Mouse (Mus musculus): ENCODE results near the gene Pnma1.

The Pnma1 gene

GRCm38 (mm10) chr12:84154786-84155522, 6.7 kb upstream of the Pnma1 start:
- no peak for DNase-seq (ENCODE audit: low spot score in 2 of 2)

- DNase-seq (ENCODE audit: low spot score in 2 of 2): no peak
Measured at GRCm38 (mm10) chr12:84153414-84153813, 5.1 kb upstream of the Pnma1 start.

DNA sequence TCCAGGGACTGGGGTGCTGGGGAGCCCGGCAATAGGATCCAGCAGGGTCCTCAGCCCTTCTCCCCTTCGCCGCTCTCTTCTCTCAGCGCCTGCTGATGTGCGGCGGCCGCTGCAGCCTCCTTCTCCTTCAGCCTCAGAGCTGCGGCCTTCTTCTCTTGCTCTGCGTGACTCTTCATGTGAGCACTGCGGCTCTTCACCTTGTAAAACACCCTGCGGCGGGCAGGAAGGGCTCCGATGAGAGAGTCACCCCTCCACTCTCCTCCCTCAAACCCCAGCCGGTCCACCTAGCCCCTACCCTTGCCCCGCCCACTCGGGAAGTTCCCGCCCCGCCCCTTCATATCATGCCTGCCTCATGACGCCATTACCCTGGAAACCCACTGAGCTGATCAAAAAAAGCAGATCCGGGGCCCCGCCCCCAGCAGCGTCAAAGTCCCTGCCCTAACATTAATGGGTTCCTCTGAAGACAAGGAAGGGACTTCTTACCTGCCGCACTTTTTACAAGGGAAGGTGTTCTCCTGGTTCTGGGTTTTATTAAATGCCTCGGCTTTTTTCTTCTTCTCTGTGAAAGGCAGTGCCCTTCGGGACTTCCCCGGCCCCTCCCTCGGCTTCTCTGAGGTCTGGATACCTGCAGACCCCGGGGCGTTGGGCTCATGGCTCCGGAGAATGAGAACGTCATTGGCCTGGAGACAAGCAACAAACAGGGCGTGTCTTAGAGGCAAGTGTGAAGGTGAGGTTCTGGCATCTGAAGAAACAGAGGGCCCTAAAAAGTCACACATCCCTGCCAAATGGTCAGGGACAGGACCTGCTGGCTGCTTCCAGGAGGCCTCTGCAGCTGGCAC, 4.3 kb upstream of the Pnma1 start:
- DNase-seq (ENCODE audit: low spot score in 2 of 2): no peak

GRCm38 (mm10) chr12:84151911-84152310, 3.6 kb upstream of the Pnma1 start:
- DNase-seq (ENCODE audit: low spot score in 2 of 2): no peak

DNA sequence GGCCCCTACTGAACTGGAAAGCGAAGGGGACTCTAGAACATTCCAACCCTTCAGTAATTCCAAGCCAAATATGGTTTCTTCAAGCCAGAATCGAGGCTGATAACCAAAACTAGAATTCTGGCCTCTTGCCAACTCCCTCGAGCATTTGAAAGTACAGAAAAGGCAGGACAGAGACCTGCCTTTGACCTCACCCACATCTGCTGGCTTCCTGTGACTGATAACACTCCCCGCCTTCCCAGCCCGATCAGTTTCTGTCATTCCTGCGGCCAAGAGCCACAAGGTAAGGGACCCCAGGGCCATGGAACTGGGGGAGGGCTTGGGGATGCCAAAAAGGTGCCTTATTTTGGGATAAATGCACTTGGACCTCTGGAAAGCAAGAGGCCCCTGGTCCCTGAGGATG, 2.7 kb upstream of the Pnma1 start:
- DNase-seq (ENCODE audit: low spot score in 2 of 2): no peak

DNA sequence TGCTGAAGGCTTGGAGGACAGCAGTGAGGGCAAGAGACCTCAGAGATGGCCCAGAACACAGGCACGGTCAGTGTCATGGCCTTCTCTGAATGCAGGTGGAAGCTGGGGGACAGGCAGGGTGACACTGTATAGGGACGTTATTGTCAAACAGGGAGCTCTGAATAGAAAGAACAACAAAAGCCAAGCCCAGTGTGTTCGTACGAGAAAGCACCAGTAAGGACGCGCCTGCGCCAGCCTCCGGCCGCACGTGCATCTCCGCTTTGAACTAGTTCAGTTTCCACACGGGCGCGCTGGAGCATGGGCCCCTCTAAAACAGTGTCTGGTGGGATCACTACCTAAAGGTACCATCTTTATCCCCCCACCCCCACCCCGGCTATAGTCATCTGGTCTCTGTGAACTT, 1.7 kb upstream of the Pnma1 start:
- DNase-seq (ENCODE audit: low spot score in 2 of 2): no peak

GRCm38 (mm10) chr12:84148622-84149012, 328 bp upstream of the Pnma1 start:
- no peak for DNase-seq (ENCODE audit: low spot score in 2 of 2)

- no peak for DNase-seq (ENCODE audit: low spot score in 2 of 2)
Measured at GRCm38 (mm10) chr12:84142281-84143050, 5.8 kb downstream of the Pnma1 start.

DNA sequence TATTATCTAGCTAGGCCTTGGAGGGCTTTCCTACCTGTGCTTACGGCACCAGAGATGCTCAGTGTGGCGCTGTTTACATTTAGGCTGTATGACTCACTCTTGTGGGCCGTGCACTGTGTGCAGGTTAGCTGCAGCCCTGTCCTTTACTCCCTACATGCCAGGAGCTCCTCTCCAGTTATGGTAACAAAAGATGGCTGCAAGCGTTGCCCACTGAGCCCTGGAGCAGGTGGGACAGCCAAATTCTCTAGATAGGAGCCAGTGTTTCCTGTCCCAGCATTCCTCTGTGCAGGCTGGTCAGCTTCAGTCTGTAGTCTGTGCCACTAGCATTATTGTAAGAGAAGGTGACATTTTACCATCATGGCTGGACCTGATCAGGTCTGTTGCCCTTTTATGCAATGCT, 7.0 kb downstream of the Pnma1 start:
- DNase-seq (ENCODE audit: low spot score in 2 of 2): no peak

- DNase-seq (ENCODE audit: low spot score in 2 of 2): no peak
Measured at GRCm38 (mm10) chr12:84140135-84140534, 8.2 kb downstream of the Pnma1 start.

DNA sequence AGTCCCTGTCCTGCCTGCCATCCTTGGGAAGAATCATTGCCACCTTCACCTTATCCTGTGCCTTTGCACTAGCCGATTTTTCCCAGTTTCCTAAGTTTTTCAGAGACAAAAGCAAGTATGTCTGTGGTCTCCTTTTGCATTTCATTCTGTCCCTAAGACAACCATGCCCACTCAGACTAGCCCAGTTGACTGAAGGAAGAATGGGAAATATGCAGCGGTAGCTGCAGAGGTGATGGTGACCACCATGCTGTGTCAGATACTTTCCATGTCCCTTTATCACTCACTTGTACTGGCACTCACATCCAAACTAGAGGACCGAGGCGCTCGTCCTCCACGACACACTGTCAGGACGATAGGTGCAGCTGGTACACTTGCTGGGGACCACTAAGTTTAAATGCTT, 11.2 kb downstream of the Pnma1 start:
- DNase-seq (ENCODE audit: low spot score in 2 of 2): no peak

DNA sequence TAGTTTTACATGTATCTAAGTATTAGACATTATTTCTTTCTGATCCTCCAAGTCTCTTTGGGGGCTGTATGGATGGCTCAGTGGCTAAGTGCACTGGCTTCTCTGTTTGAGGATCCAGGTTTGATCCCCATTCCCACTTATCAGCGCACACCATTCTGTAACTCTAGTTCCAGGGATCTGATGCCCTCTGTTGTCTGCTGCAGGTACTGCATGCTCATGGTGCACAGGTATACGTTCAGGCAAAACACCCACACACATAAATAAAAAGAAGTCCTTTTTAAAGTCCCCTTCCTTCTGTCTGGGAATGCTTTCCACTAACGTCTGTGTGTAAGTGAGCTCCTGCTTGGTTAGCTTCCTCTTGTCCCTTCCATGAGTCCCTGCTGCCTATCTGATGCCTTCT, 16.0 kb downstream of the Pnma1 start:
- DNase-seq (ENCODE audit: low spot score in 2 of 2): no peak

DNA sequence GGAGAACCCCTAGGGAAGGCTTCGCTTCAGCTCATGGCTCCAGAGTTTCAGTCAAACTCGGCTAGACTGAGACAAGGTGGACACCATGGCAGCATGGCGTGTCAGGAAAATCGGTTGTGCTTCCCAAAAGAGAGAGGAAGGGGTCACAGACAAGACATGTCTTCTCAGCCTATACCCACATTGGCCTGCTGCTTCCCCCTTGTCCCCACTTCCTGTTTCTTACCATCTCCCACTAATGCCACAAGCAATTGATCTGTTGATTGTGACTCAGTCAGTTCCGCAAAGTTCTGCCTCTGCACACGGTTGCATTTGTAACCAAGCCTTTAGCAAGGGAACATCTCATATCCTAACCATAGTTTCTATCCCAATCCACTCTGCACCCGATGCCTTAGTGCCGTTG, 18.4 kb downstream of the Pnma1 start:
- DNase-seq (ENCODE audit: low spot score in 2 of 2): no peak

- DNase-seq (ENCODE audit: low spot score in 2 of 2): no peak
Measured at GRCm38 (mm10) chr12:84128576-84128975, 19.7 kb downstream of the Pnma1 start.

GRCm38 (mm10) chr12:84126899-84127298, 21.4 kb downstream of the Pnma1 start:
- DNase-seq (ENCODE audit: low spot score in 2 of 2): no peak

DNA sequence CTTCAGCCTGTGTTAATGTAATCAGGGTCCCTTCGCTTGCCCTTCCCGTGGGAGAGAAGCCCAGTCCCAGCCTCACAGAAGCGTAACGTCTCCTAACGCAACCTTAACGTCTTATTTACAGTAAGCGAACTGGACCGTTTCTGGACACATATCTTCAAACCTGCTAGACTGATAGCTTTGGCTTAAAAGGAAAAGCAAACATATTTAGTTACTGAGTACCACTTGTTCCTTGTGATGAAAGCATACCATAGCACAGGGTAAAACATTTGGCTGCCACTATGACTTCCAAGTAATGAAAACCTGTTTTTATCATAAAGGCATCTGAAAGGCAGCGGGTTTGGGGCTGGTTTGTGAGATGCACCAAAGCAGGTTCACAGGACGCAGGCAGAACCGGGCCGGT, 22.4 kb downstream of the Pnma1 start:
- DNase-seq (ENCODE audit: low spot score in 2 of 2): no peak

DNA sequence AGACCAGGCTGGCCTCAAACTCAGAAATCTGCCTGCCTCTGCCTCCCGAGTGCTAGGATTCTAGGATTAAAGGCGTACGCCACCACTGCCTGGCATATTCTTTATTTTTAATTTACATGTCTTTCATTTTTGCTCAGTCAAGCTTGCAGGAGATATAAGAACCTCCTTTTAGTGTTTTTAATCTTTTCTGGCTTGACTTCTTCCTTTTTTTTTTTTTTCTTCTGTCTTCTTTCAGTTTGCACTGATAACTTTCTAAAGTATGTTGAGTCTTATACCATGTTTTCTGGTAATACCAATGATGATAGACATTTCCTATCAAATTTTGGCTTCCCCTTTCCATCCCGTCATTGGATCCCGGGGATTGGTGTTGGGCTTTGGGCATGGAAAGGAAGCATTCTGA, 28.7 kb downstream of the Pnma1 start:
- DNase-seq (ENCODE audit: low spot score in 2 of 2): no peak

DNA sequence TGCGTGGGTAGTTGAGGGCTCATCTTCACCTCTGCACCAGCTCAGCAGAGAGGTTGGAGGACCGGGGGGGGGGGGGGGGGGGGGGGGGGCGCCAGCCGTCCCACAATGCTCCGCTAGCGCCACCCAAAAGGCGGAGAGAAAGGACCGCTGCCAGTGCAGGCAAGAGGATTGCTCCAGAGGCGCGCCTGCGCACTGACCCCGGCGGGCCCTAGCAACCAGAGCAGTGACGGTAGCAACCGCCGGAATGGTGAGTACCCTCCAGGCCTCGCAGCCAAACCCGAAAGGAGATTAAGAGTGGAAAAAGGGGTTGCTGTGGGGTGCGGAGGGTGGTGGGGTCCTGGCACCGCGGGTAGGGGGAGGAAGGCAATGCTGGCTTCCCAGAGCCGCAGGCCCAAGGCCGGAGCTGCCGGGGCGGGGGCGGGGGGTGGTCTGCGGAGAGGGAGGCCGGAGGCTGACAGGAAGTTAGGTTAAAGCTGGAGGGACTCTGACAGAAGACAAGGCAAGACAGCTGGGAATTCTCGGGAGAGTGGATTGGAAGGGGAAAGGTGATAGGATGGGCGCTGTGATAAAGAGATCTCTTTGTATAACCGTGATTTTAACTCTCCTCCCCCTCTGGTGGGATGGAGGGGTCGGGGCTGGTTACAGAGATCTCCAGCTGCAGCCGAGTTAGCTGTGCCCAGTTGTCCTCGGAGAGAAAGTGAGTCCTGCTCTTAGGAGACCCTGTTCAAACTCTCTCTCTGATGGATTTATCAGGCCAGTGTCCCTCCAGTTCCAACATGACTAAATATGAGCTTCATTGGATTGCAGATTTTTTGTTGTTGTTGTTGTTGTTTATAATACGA, 33.9 kb downstream of the Pnma1 start, which contains the start of gene Dnal1:
Gene Dnal1 (plus strand): TSS at position 214 of the 842 bp plus-strand sequence.
- peak; percentile 68 to 82 for DNase-seq (ENCODE audit: low spot score in 2 of 2)

- DNase-seq (ENCODE audit: low spot score in 2 of 2): no peak
Measured at GRCm38 (mm10) chr12:84113676-84114075, 34.6 kb downstream of the Pnma1 start.

DNA sequence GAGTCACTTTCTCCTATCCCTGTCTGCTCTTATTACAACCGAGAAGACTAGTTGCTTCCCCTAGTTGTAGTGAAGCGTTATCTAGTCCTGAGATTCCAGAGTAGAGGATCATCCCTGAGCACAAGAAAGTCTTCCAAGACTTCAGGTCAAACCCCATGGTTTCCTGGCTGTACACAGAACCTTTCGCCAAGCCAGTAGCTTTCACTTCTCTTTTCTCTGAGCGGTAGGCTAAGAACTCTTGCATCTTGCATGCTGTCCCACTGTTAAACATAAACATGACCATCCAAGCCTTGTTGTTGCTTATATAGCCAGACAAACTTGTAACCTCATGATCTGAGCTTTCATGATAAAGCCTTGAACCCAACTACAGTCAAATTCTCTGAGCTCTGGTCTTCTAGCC, 37.5 kb downstream of the Pnma1 start:
- no peak for DNase-seq (ENCODE audit: low spot score in 2 of 2)

DNA sequence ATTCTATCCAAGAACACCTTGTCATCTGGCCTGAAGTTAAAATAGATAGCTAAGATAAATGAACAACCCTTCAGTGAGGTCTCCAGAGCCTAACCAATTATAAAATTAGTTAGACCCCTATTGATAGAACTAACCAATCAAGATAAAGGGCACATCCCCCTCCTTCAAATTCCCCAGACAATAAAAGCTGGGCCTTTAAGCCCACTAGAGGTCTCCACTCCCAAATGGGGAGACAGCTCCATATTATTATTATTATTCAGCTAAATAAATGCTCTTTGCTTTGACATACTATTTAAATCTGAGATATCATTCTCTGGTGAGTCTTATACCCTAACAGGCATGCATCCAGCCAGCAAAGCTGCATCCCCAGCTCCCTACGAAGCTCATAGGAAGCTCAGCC, 38.4 kb downstream of the Pnma1 start:
- DNase-seq (ENCODE audit: low spot score in 2 of 2): no peak
